Mouse (Mus musculus) heart, postnatal 0 days (tissue): ENCODE measurements around the gene Cyp11a1. TPM values are rescaled to one million over a fixed set of nuclear protein-coding genes. Genes with fewer than 3 reads are reported as not detected.

Experiments used
- ATAC-seq: fragments of 200-750 bp; cut with Nextera tagmentation; 2 replicates; pipeline ENCODE4 v1.8.0; 2017; ENCODE audit warnings: low read depth, moderate number of reproducible peaks, moderate library complexity; ENCODE audit not compliant: insufficient read depth
- DNase-seq: peaks from one replicate; pipeline ENCODE4 v3.0.0-alpha.2; 2016; ENCODE audit warnings: low spot score
- H3K27ac ChIP-seq: fragments of 300-500 bp; sonication (generic); 2 replicates; pipeline ENCODE4 v1.5.1; 2014; ENCODE audit warnings: low read depth, mild to moderate bottlenecking
- H3K27me3 ChIP-seq: fragments of 300-500 bp; sonication (generic); 2 replicates; pipeline ENCODE4 v1.6.1; 2014; ENCODE audit warnings: low read length, mixed read lengths; ENCODE audit not compliant: control insufficient read depth, insufficient read depth
- H3K36me3 ChIP-seq: fragments of 300-500 bp; sonication (generic); replicated peaks from 2 replicates; pipeline ENCODE4 v1.6.1; 2014; ENCODE audit warnings: low read length, mixed read lengths; ENCODE audit not compliant: control insufficient read depth, insufficient read depth
- H3K4me1 ChIP-seq: fragments of 300-500 bp; sonication (generic); 2 replicates; pipeline ENCODE4 v1.6.1; 2014; ENCODE audit warnings: antibody characterized with exemption; ENCODE audit not compliant: control insufficient read depth, insufficient read depth
- H3K4me2 ChIP-seq: fragments of 300-500 bp; sonication (generic); 2 replicates; pipeline ENCODE4 v1.6.1; 2014; ENCODE audit warnings: low read depth, mild to moderate bottlenecking, low read length, moderate library complexity
- H3K4me3 ChIP-seq: fragments of 300-500 bp; sonication (generic); 2 replicates; pipeline ENCODE4 v1.5.1; 2014; ENCODE audit warnings: low read depth, low read length
- H3K9ac ChIP-seq: fragments of 300-500 bp; sonication (generic); replicated peaks from 2 replicates; pipeline ENCODE4 v1.6.1; 2014; ENCODE audit warnings: low read depth, low read length, mixed read lengths
- H3K9me3 ChIP-seq: fragments of 300-500 bp; sonication (generic); replicated peaks from 2 replicates; pipeline ENCODE4 v1.6.1; 2016; ENCODE audit warnings: low read length; ENCODE audit not compliant: control insufficient read depth
- CTCF ChIP-seq: IDR thresholded peaks from 2 replicates; pipeline ENCODE4 v1.5.1; 2016; ENCODE audit warnings: antibody characterized with exemption, control low read depth, low read depth
- EP300 ChIP-seq: IDR thresholded peaks from 2 replicates; pipeline ENCODE4 v1.6.1; 2016; ENCODE audit warnings: antibody characterized with exemption, low read depth
- WGBS: fragments of 180-500 bp; shearing (Covaris S2); extraction: QIAGEN DNeasy Blood & Tissue Kit; methylation state at CpG from one replicate; pipeline ENCODE4 v1.1.7; 2014; 5-methylcytosine and 5-hydroxymethylcytosine counted together
- polyA plus RNA-seq: library from polyadenylated mRNA; unstranded; fragments of >200 nt; fragmentation: Nextera tagmentation; extraction: Ambion mirVana; gene quantifications from 2 replicates; pipeline ENCODE4 v1.2.1, GENCODE M21; 2015
- total RNA-seq: library from RNA; depleted of rRNA; stranded (reverse); fragments of >200 nt; gene quantifications from 2 replicates; pipeline ENCODE4 v1.2.3, GENCODE M21; 2014; ENCODE audit warnings: low replicate concordance

The Cyp11a1 gene
- total and polyA plus RNA-seq, 2 experiments from 2014 or later, result 0.90 to 2.3 TPM

- Histone ChIP-seq H3K27ac (no peak overlapping the region), H3K36me3 (no peaks in the 10 kb centered on the region), H3K9me3 (no peaks in the 10 kb centered on the region), H3K4me1 (no peaks in the 10 kb centered on the region), H3K27me3 (peaks cover 20% of the 10 kb centered on the region), H3K4me3 (no peak overlapping the region), H3K9ac (no peak overlapping the region), H3K4me2 (no peak overlapping the region)
- WGBS, result 71% methylated on average over 2 of the region's 2 CpGs
- ATAC-seq, result no peak
- TF ChIP-seq CTCF, result no peak
- TF ChIP-seq EP300, result no peak
- no peak for DNase-seq
These were observed 29.3 kb downstream of the Cyp11a1 start for GRCm38 (mm10) chr9:58035519-58035918.

- Histone ChIP-seq H3K4me2 (no peak overlapping the region), H3K27ac (no peak overlapping the region), H3K27me3 (peaks cover 20% of the 10 kb centered on the region), H3K9ac (no peak overlapping the region), H3K36me3 (no peaks in the 10 kb centered on the region), H3K4me1 (no peaks in the 10 kb centered on the region), H3K9me3 (no peaks in the 10 kb centered on the region), H3K4me3 (no peak overlapping the region)
- WGBS, result 53% methylated on average over 7 of the region's 7 CpGs
- TF ChIP-seq EP300, result no peak
- TF ChIP-seq CTCF, result no peak
- DNase-seq (no peak), ATAC-seq (no peak)
These were observed 29.9 kb downstream of the Cyp11a1 start for GRCm38 (mm10) chr9:58035951-58036698.

GRCm38 (mm10) chr9:58036961-58037360 is 30.8 kb downstream of the Cyp11a1 start:
- DNase-seq, result no peak

GRCm38 (mm10) chr9:58038500-58039168 is 32.4 kb downstream of the Cyp11a1 start:
- H3K4me2 ChIP-seq, result no peak overlapping the region
- H3K4me3 ChIP-seq, result no peak overlapping the region
- WGBS, result 31% methylated on average over 19 of the region's 19 CpGs
- H3K27ac ChIP-seq, result no peak overlapping the region
- no peaks in the 10 kb centered on the region for H3K36me3 ChIP-seq
- ATAC-seq, result peak; percentile 78; the same call in 1 of the 2 replicates
- H3K9ac ChIP-seq, result no peak overlapping the region
- peak; percentile 77 for DNase-seq
- H3K4me1 ChIP-seq, result no peaks in the 10 kb centered on the region
- no peaks in the 10 kb centered on the region for H3K9me3 ChIP-seq
- H3K27me3 ChIP-seq, result peaks cover 23% of the 10 kb centered on the region
- TF ChIP-seq EP300 (no peak), CTCF (peak; percentile 92)

More at GRCm38 (mm10) chr9:58036961-58037360, 30.8 kb downstream of the Cyp11a1 start:
- Histone ChIP-seq H3K4me1 (no peaks in the 10 kb centered on the region), H3K36me3 (no peaks in the 10 kb centered on the region), H3K9me3 (no peaks in the 10 kb centered on the region), H3K27me3 (peaks cover 20% of the 10 kb centered on the region), H3K27ac (no peak overlapping the region), H3K4me3 (no peak overlapping the region), H3K4me2 (no peak overlapping the region), H3K9ac (no peak overlapping the region)
- no peak for ATAC-seq
- WGBS, result 73% methylated on average over 4 of the region's 4 CpGs
- TF ChIP-seq CTCF, result no peak
- TF ChIP-seq EP300, result no peak

GRCm38 (mm10) chr9:58040977-58041376 is 34.8 kb downstream of the Cyp11a1 start:
- H3K9ac ChIP-seq, result no peak overlapping the region
- peaks cover 25% of the 10 kb centered on the region for H3K27me3 ChIP-seq
- ATAC-seq (no peak), DNase-seq (no peak)
- 66% methylated on average over 4 of the region's 4 CpGs for WGBS
- TF ChIP-seq CTCF, result no peak
- TF ChIP-seq EP300, result no peak
- no peaks in the 10 kb centered on the region for H3K9me3 ChIP-seq
- no peak overlapping the region for H3K4me3 ChIP-seq
- H3K4me1 ChIP-seq, result no peaks in the 10 kb centered on the region; the same call in 1 of the 2 replicates
- no peak overlapping the region for H3K4me2 ChIP-seq
- no peak overlapping the region for H3K27ac ChIP-seq
- no peaks in the 10 kb centered on the region for H3K36me3 ChIP-seq
